Mouse (Mus musculus): ENCODE results near the gene Ttc28. TPM values are rescaled to one million over a fixed set of nuclear protein-coding genes. Genes with fewer than 3 reads are reported as not detected.

Ttc28 gene
- total and polyA plus RNA-seq, 2 experiments from 2014 or later = 10.6 to 53.1 TPM

DNA sequence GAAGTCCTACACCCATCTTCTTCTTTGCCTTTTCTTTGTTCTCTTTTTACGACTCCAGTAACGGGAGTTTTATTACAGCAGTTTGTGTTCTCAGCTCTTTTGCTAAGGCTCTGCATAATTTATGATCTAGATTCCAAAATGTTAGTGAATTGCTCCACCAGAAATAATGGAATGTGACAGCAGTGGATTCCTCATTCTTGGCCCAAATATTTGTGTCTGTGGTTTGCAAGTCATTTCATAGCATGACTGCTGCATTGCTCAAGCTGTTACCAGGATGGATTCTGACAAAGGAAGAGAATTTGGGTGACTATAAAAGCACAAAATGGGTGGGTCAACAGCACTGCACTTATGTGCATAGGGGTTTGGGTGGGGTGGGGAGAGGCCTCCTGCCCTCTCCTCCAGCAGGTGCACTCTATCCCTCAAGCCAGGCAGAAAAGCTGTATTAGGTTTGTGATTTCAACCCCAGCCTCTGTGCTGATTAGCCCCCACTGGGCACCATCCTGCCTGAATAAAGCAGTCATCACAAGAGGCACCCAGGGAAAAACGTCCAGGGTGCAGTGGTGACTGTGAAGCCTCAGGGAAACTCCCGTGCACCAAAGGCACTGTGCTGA lies 325.5 kb downstream of the Ttc28 start:
- Histone ChIP-seq H3K9me3 (ENCODE audit: low read length) (no peaks in the 10 kb centered on the region), H3K27me3 (ENCODE audit: insufficient read depth, low read length) (no peaks in the 10 kb centered on the region), H3K4me1 (ENCODE audit: insufficient read depth, low read length) (peaks cover 23% of the 10 kb centered on the region), H3K27ac (ENCODE audit: low read depth, low read length) (peak overlapping the region; percentile 65; the same call in 1 of the 2 replicates), H3K9ac (replicated peaks; ENCODE audit: low read length, poor library complexity, severe bottlenecking) (no peak overlapping the region), H3K4me3 (ENCODE audit: low read depth, low read length) (no peak overlapping the region), H3K4me2 (ENCODE audit: low read depth, low read length, poor library complexity, severe bottlenecking) (no peak overlapping the region), H3K36me3 (ENCODE audit: insufficient read depth, low read length) (no peaks in the 10 kb centered on the region)
- WGBS = 33% methylated on average over 4 of the region's 4 CpGs
- TF ChIP-seq CTCF (IDR thresholded peaks at IDR 0.05) = no peak
- DNase-seq (ENCODE audit: low spot score) = no peak
- no peak for ATAC-seq (ENCODE audit: low FRiP score)

DNA sequence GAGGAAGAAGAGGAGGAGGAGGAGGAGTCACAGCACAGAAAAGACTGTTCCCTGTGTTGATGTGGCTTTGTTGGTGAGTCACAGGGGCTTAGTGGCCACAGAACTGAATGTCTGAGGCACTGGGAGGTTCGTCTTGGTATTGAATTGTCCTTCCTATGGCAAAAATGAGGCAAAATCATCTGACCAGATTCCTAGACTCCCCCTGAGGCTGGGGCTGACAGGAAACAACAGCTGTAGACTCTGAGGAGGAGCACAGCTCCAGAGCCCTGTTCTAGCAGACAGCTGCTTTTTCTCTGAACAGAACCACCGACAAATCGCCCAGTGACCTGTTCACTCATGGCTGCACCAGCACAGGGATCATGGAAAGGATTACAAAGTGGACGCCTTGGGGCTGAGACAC lies 326.2 kb downstream of the Ttc28 start:
- 35% methylated on average over 4 of the region's 4 CpGs for WGBS
- no peaks in the 10 kb centered on the region for H3K9me3 ChIP-seq (ENCODE audit: low read length)
- TF ChIP-seq CTCF (IDR thresholded peaks at IDR 0.05) = no peak
- H3K4me2 ChIP-seq (ENCODE audit: low read depth, low read length, poor library complexity, severe bottlenecking) = no peak overlapping the region
- ATAC-seq (ENCODE audit: low FRiP score) (no peak), DNase-seq (ENCODE audit: low spot score) (no peak)
- no peak overlapping the region for H3K9ac ChIP-seq (replicated peaks; ENCODE audit: low read length, poor library complexity, severe bottlenecking)
- no peak overlapping the region for H3K4me3 ChIP-seq (ENCODE audit: low read depth, low read length)
- H3K4me1 ChIP-seq (ENCODE audit: insufficient read depth, low read length) = peaks cover 19% of the 10 kb centered on the region
- H3K27me3 ChIP-seq (ENCODE audit: insufficient read depth, low read length) = no peaks in the 10 kb centered on the region
- 0 out of 2 replicates have a peak overlapping the region, but pooled peaks have one; percentile 12 for H3K27ac ChIP-seq (ENCODE audit: low read depth, low read length)
- H3K36me3 ChIP-seq (ENCODE audit: insufficient read depth, low read length) = no peaks in the 10 kb centered on the region

DNA sequence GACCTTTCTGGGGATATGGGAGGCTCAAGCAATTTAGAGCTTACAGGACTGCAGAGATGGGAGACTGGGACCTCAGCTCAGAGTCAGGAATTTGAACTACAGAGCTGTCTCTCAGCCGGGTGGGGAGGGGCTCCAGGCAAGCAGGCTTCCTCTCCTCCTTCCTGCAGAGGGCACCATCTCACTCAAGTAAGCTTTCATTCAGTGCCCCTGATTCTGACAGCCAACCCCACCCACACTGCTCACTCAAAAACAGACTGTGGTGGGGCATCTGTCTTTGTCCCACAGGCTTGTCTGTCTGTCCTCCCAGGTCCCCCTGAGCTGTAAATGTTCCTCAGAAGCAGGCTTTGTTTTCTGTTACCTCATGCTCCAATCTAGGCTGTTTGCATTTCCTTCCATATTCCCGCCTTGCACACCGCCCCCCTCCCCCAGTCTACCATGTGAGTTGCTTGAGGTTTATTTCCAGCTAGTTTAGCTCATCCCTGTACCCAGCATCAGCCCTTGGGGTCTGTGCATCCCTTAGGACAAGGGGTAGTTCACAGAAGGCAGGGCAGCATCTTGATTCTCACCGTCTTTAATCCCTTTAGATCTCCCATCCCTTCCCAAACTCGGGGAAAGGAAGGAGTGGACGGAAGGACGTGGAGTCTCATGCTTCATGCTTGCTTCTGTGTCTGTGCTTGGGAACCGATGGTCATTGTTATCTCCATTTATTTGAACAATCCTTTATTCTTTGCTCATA lies 328.5 kb downstream of the Ttc28 start:
- peaks cover 14% of the 10 kb centered on the region for H3K4me1 ChIP-seq (ENCODE audit: insufficient read depth, low read length)
- TF ChIP-seq CTCF (IDR thresholded peaks at IDR 0.05) = peak; percentile 69
- H3K9ac ChIP-seq (replicated peaks; ENCODE audit: low read length, poor library complexity, severe bottlenecking) = no peak overlapping the region
- no peak overlapping the region for H3K27ac ChIP-seq (ENCODE audit: low read depth, low read length)
- 40% methylated on average over 8 of the region's 8 CpGs for WGBS
- no peaks in the 10 kb centered on the region for H3K9me3 ChIP-seq (ENCODE audit: low read length)
- H3K27me3 ChIP-seq (ENCODE audit: insufficient read depth, low read length) = no peaks in the 10 kb centered on the region
- peak; percentile 47 for ATAC-seq (ENCODE audit: low FRiP score)
- no peak overlapping the region for H3K4me2 ChIP-seq (ENCODE audit: low read depth, low read length, poor library complexity, severe bottlenecking)
- peak; percentile 62 for DNase-seq (ENCODE audit: low spot score)
- no peaks in the 10 kb centered on the region for H3K36me3 ChIP-seq (ENCODE audit: insufficient read depth, low read length)
- no peak overlapping the region for H3K4me3 ChIP-seq (ENCODE audit: low read depth, low read length)

DNA sequence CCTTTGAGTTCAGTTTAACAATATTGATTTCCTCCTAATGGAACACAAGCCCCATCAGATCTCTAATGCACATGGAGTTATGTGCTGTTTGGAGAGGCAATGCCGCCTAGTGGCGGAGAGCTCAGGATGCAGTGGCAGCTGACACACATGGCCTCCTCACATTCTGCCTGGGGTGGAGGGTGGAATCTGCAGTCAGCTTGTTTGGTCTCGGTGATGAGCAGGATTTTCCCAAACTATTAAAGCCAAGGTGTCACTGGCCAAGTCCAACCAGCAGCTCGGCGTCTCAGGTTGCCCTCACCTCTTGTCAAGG lies 329.0 kb downstream of the Ttc28 start:
- WGBS = 55% methylated on average over 5 of the region's 5 CpGs
- no peak overlapping the region for H3K4me3 ChIP-seq (ENCODE audit: low read depth, low read length)
- no peak overlapping the region for H3K9ac ChIP-seq (replicated peaks; ENCODE audit: low read length, poor library complexity, severe bottlenecking)
- peaks cover 14% of the 10 kb centered on the region for H3K4me1 ChIP-seq (ENCODE audit: insufficient read depth, low read length)
- peak; percentile 94 for TF ChIP-seq CTCF (IDR thresholded peaks at IDR 0.05)
- no peaks in the 10 kb centered on the region for H3K27me3 ChIP-seq (ENCODE audit: insufficient read depth, low read length)
- peak; percentile 73 for ATAC-seq (ENCODE audit: low FRiP score)
- H3K4me2 ChIP-seq (ENCODE audit: low read depth, low read length, poor library complexity, severe bottlenecking) = no peak overlapping the region
- no peaks in the 10 kb centered on the region for H3K36me3 ChIP-seq (ENCODE audit: insufficient read depth, low read length)
- DNase-seq (ENCODE audit: low spot score) = peak; percentile 79
- H3K27ac ChIP-seq (ENCODE audit: low read depth, low read length) = no peak overlapping the region
- H3K9me3 ChIP-seq (ENCODE audit: low read length) = no peaks in the 10 kb centered on the region

DNA sequence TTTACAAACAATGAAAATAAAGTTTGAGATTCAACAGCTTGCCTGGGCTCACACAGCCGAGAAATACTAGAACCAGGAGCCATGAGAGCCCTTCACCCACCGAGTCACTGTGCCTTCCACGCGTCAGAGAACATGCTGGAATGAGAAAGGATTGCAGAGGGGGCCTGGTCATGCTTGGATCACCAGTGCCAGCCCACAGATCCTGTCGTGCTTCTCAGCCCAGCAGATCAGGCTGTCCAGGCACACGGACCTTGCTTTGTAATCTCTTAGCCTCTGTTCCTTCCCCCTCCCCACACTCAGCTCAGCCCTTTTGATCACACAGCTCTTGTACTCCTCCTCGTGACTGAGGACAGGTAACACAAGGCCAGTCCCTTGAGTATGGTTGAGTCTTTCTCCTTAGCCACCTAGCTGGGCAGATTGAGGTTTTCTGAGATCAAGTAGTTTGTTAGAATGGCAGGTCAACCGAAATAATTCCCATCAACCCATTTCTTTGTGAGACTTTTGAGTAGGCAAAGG lies 334.4 kb downstream of the Ttc28 start:
- TF ChIP-seq CTCF (IDR thresholded peaks at IDR 0.05) = peak; percentile 36
- WGBS = 44% methylated on average over 8 of the region's 8 CpGs
- H3K9me3 ChIP-seq (ENCODE audit: low read length) = no peaks in the 10 kb centered on the region
- H3K27ac ChIP-seq (ENCODE audit: low read depth, low read length) = no peak overlapping the region
- H3K4me3 ChIP-seq (ENCODE audit: low read depth, low read length) = no peak overlapping the region
- ATAC-seq (ENCODE audit: low FRiP score) (no peak), DNase-seq (ENCODE audit: low spot score) (no peak)
- no peak overlapping the region for H3K9ac ChIP-seq (replicated peaks; ENCODE audit: low read length, poor library complexity, severe bottlenecking)
- peaks cover 9% of the 10 kb centered on the region for H3K4me1 ChIP-seq (ENCODE audit: insufficient read depth, low read length)
- no peaks in the 10 kb centered on the region for H3K36me3 ChIP-seq (ENCODE audit: insufficient read depth, low read length)
- H3K27me3 ChIP-seq (ENCODE audit: insufficient read depth, low read length) = no peaks in the 10 kb centered on the region
- H3K4me2 ChIP-seq (ENCODE audit: low read depth, low read length, poor library complexity, severe bottlenecking) = no peak overlapping the region

DNA sequence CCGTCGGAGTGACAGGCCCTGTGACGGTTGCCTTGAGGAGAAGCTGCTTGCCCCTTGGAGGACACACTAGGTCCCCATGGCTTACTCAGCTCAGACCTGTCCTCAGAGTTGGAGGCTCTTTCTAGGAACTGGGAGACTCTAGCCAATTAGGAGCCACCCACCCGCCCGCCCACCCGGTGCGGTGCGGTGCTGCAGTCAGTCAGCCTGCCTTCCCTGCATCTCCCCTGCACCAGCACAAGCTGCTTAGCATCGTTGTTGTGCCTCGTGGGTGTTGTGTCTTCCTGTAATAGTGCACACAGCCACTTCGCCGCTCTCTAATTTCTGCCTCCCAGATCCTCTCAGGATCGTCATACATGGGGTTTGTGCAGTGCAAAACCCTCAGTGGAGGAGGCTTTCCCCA lies 335.3 kb downstream of the Ttc28 start:
- ATAC-seq (ENCODE audit: low FRiP score) = peak; percentile 32; the same call in 1 of the 2 replicates
- H3K9ac ChIP-seq (replicated peaks; ENCODE audit: low read length, poor library complexity, severe bottlenecking) = no peak overlapping the region
- H3K9me3 ChIP-seq (ENCODE audit: low read length) = no peaks in the 10 kb centered on the region
- no peak overlapping the region for H3K4me3 ChIP-seq (ENCODE audit: low read depth, low read length)
- 24% methylated on average over 13 of the region's 13 CpGs for WGBS
- H3K4me2 ChIP-seq (ENCODE audit: low read depth, low read length, poor library complexity, severe bottlenecking) = 0 out of 2 replicates have a peak overlapping the region, but pooled peaks have one; percentile 5
- H3K36me3 ChIP-seq (ENCODE audit: insufficient read depth, low read length) = no peaks in the 10 kb centered on the region
- DNase-seq (ENCODE audit: low spot score) = no peak
- H3K27me3 ChIP-seq (ENCODE audit: insufficient read depth, low read length) = no peaks in the 10 kb centered on the region
- TF ChIP-seq CTCF (IDR thresholded peaks at IDR 0.05) = no peak
- peaks cover 9% of the 10 kb centered on the region for H3K4me1 ChIP-seq (ENCODE audit: insufficient read depth, low read length)
- H3K27ac ChIP-seq (ENCODE audit: low read depth, low read length) = 0 out of 2 replicates have a peak overlapping the region, but pooled peaks have one; percentile 4

Data from midbrain, postnatal 0 days (tissue).